Mouse (Mus musculus) gonadal fat pad, adult 2 months (tissue): ENCODE measurements around the gene Gm20911. TPM values are rescaled to one million over a fixed set of nuclear protein-coding genes. Genes with fewer than 3 reads are reported as not detected.
"Not testable (repeated sequence)": the region's sequence is repeated elsewhere in the genome, so short reads cannot be mapped to it uniquely, and the experiment has no call there.

Source experiments
- DNase-seq: peaks from one replicate; pipeline ENCODE4 v3.0.0-alpha.2; 2012; ENCODE audit warnings: low read depth
- polyA plus RNA-seq: library from polyadenylated mRNA; depleted of rRNA; stranded (reverse); fragments of >200 nt; gene quantifications from 2 replicates; pipeline ENCODE4 v1.2.3, GENCODE M21; 2012; rRNA removed

The Gm20911 gene
- polyA plus RNA-seq = not detected in 2 replicates

GRCm38 (mm10) chrY:81457707-81458106 is at the start of gene Gm20911:
TSS of gene Gm20911 (plus strand) at chrY:81458007.
- not testable (repeated sequence) for DNase-seq
